Mouse (Mus musculus): ENCODE results near the gene Sh3bp5. TPM values are rescaled to one million over a fixed set of nuclear protein-coding genes. Genes with fewer than 3 reads are reported as not detected.

The Sh3bp5 gene
- polyA plus RNA-seq, 1 experiment: 10.7 TPM

DNA sequence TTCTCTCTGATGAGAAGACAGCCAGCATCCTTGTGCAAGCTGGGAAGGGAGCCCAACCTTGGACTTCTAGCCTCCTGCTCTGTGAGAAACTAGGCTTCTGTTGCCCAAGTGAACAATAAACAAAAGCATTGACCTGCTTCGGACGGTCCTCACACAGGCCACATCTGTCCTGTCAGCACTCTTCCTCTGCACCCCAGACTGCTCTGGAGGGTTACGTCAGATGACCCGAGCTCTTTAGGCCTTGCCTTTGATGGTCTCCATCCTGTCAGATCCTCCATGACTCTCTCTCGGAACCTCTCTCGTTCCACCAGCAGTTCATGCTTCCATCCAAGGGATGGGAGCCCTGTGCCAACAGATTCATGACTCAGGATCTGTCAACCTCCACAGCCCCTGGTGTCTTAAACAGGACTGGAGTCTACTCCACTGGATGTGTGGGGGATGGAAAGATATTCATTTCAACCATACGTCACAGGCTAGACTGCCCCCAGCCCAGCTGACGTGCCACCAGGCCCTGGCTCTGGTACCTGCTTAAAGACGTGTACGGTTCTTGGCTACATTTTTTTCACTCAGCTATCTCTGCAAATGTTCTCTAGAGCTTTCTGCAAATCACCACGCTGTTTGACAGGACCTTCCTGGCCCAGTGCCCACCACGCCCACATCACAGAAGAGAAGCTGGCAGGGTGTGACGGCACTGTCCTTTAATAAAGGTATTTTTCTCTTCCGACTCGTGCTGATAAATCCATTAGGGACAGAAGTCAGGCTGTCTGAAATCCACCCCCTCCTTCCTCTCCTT is 7.5 kb downstream of the Sh3bp5 start:
- WGBS: 82% methylated on average over 15 of the region's 15 CpGs
- Histone ChIP-seq H3K27ac (ENCODE audit: control insufficient read depth, insufficient read depth, low read length) (no peak overlapping the region), H3K4me1 (replicated peaks; ENCODE audit: control insufficient read depth, insufficient read depth, low read length) (peaks cover 17% of the 10 kb centered on the region), H3K27me3 (ENCODE audit: control insufficient read depth, insufficient read depth, low read length) (no peaks in the 10 kb centered on the region), H3K4me3 (ENCODE audit: control insufficient read depth, insufficient read depth, low read length) (no peak overlapping the region), H3K36me3 (ENCODE audit: control insufficient read depth, insufficient read depth, low read length) (no peaks in the 10 kb centered on the region)
- DNase-seq: no peak
- no peak for TF ChIP-seq CTCF (IDR thresholded peaks at IDR 0.05; ENCODE audit: borderline replicate concordance, control insufficient read depth, extremely low read depth, insufficient read depth, low read length, poor library complexity)

DNA sequence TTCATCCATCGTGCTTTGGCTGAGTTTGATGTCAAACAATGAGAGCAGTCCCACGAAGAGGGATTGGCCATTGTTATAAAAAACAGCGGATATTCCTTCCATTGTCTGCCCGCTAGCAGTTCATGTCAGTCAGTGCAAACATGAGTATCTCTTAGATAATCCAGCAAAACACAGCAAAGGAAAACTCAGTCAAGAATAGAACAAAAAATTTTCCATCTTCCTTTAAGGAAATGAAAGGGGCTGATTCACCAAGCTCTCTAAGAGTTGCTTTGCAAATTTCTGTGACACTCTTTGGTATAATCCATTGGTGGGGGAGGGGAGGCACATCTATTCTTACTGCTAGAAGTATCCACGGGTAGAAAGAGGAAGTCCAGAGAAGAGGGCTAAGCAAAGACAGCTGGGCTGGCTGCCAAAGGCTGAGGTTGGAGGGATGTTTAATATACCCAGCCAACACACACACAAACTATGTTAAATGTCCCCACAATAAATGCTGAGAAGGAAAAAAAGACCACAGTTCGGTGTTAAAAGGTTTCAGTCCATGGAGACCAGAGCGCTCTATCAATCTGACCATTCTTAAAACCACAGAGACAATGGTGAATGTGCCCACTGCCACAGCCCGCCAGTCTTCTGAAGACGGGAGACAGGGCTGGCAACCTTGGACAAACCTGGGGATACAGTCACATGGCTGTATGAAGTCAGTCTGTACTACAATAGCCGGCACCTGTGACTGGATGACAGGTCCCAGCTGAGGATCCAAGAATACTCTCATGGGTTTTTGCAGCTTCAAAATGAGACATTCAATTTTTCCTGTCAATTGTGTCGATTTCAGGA is 12.7 kb downstream of the Sh3bp5 start:
- no peak for DNase-seq
- 55% methylated on average over 11 of the region's 11 CpGs for WGBS
- 0 out of 2 replicates have a peak, but pooled peaks cover 4% of the 10 kb centered on the region for H3K4me1 ChIP-seq (replicated peaks; ENCODE audit: control insufficient read depth, insufficient read depth, low read length)

DNA sequence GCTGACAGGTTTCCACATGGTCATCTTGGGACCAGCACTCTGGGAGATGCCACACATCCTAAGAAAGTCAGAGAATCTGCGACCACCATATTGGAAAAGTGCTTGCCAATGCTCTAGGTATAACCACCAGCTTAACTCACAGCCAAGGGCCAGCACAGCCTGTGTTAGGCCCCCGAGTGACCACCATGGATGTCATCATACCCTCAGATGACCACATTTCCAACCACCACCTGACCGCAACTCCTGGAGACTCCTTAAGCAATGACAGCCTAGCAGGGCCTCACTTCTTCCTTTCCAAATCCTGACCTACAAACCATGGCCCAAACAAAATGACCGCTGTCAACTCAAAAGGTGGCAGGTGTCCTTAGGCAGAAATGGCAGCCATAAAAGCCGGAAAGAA is 13.5 kb downstream of the Sh3bp5 start:
- H3K36me3 ChIP-seq (ENCODE audit: control insufficient read depth, insufficient read depth, low read length): no peaks in the 10 kb centered on the region
- no peaks in the 10 kb centered on the region for H3K27me3 ChIP-seq (ENCODE audit: control insufficient read depth, insufficient read depth, low read length)
- WGBS: 97% methylated on average over 5 of the region's 5 CpGs
- TF ChIP-seq CTCF (IDR thresholded peaks at IDR 0.05; ENCODE audit: borderline replicate concordance, control insufficient read depth, extremely low read depth, insufficient read depth, low read length, poor library complexity): no peak
- no peak for TF ChIP-seq POLR2A (IDR thresholded peaks at IDR 0.05; ENCODE audit: control insufficient read depth, extremely low read depth, insufficient read depth, low read length, poor library complexity)
- DNase-seq: no peak
- H3K4me1 ChIP-seq (replicated peaks; ENCODE audit: control insufficient read depth, insufficient read depth, low read length): 0 out of 2 replicates have a peak, but pooled peaks cover 4% of the 10 kb centered on the region
- H3K4me3 ChIP-seq (ENCODE audit: control insufficient read depth, insufficient read depth, low read length): no peak overlapping the region
- 0 out of 2 replicates have a peak overlapping the region, but pooled peaks have one; percentile 20 for H3K27ac ChIP-seq (ENCODE audit: control insufficient read depth, insufficient read depth, low read length)

More for the DNA sequence above, 12.7 kb downstream of the Sh3bp5 start:
- no peaks in the 10 kb centered on the region for H3K27me3 ChIP-seq (ENCODE audit: control insufficient read depth, insufficient read depth, low read length)
- H3K27ac ChIP-seq (ENCODE audit: control insufficient read depth, insufficient read depth, low read length): no peak overlapping the region
- TF ChIP-seq POLR2A (IDR thresholded peaks at IDR 0.05; ENCODE audit: control insufficient read depth, extremely low read depth, insufficient read depth, low read length, poor library complexity) (no peak), CTCF (IDR thresholded peaks at IDR 0.05; ENCODE audit: borderline replicate concordance, control insufficient read depth, extremely low read depth, insufficient read depth, low read length, poor library complexity) (no peak)
- H3K4me3 ChIP-seq (ENCODE audit: control insufficient read depth, insufficient read depth, low read length): no peak overlapping the region
- no peaks in the 10 kb centered on the region for H3K36me3 ChIP-seq (ENCODE audit: control insufficient read depth, insufficient read depth, low read length)

- Histone ChIP-seq H3K27ac (ENCODE audit: control insufficient read depth, insufficient read depth, low read length) (no peak overlapping the region), H3K4me3 (ENCODE audit: control insufficient read depth, insufficient read depth, low read length) (no peak overlapping the region), H3K4me1 (replicated peaks; ENCODE audit: control insufficient read depth, insufficient read depth, low read length) (peaks cover 9% of the 10 kb centered on the region), H3K36me3 (ENCODE audit: control insufficient read depth, insufficient read depth, low read length) (no peaks in the 10 kb centered on the region), H3K27me3 (ENCODE audit: control insufficient read depth, insufficient read depth, low read length) (no peaks in the 10 kb centered on the region)
- 97% methylated on average over 18 of the region's 18 CpGs for WGBS
- TF ChIP-seq CTCF (IDR thresholded peaks at IDR 0.05; ENCODE audit: borderline replicate concordance, control insufficient read depth, extremely low read depth, insufficient read depth, low read length, poor library complexity): no peak
- no peak for TF ChIP-seq POLR2A (IDR thresholded peaks at IDR 0.05; ENCODE audit: control insufficient read depth, extremely low read depth, insufficient read depth, low read length, poor library complexity)
- no peak for DNase-seq
Measured at GRCm38 (mm10) chr14:31421509-31422295, 14.2 kb downstream of the Sh3bp5 start.

DNA sequence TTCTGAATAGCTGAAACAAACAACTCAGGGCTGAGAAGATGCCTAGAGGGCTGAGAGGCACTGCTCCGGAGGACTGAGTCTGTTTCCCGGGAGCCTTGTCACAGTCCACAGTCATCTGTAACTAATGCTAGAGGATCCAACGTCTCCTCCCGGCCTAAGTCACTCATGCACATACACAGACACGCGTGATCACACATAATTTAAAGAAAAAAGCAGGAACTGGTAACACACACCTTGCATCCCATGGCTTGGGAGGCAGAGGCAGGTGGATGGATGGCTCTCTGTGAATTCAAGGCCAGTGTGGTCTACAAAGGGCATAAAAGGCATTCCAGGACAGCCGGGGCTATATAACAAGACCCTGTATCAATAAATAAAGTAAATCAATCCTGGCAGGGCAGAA is 14.9 kb downstream of the Sh3bp5 start:
- Histone ChIP-seq H3K36me3 (ENCODE audit: control insufficient read depth, insufficient read depth, low read length) (no peaks in the 10 kb centered on the region), H3K27ac (ENCODE audit: control insufficient read depth, insufficient read depth, low read length) (no peak overlapping the region), H3K4me1 (replicated peaks; ENCODE audit: control insufficient read depth, insufficient read depth, low read length) (peaks cover 15% of the 10 kb centered on the region), H3K4me3 (ENCODE audit: control insufficient read depth, insufficient read depth, low read length) (no peak overlapping the region), H3K27me3 (ENCODE audit: control insufficient read depth, insufficient read depth, low read length) (no peaks in the 10 kb centered on the region)
- 92% methylated on average over 7 of the region's 7 CpGs for WGBS
- TF ChIP-seq CTCF (IDR thresholded peaks at IDR 0.05; ENCODE audit: borderline replicate concordance, control insufficient read depth, extremely low read depth, insufficient read depth, low read length, poor library complexity) (no peak), POLR2A (IDR thresholded peaks at IDR 0.05; ENCODE audit: control insufficient read depth, extremely low read depth, insufficient read depth, low read length, poor library complexity) (no peak)
- no peak for DNase-seq

DNA sequence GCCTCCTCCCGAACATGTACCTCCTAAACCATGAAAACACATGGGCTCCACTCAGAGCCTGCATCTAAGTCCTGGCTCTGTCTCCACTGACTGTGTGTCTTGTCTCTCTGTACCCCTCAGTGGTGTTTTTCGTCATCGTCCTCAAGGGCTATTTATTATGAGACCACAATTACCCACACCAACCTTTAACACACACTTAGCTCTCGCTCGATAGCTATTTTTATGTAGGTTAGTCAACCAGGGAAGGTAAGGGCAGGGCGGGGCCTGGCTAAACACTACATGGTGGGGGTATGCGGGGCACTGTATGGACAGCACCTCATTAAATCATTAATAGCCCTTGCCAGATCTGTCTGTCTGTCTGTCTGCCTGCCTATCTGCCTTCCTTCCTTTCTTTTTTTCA is 15.3 kb downstream of the Sh3bp5 start:
- DNase-seq: no peak
- 97% methylated on average over 7 of the region's 7 CpGs for WGBS
- H3K4me3 ChIP-seq (ENCODE audit: control insufficient read depth, insufficient read depth, low read length): no peak overlapping the region
- H3K27me3 ChIP-seq (ENCODE audit: control insufficient read depth, insufficient read depth, low read length): no peaks in the 10 kb centered on the region
- TF ChIP-seq CTCF (IDR thresholded peaks at IDR 0.05; ENCODE audit: borderline replicate concordance, control insufficient read depth, extremely low read depth, insufficient read depth, low read length, poor library complexity): no peak
- no peak for TF ChIP-seq POLR2A (IDR thresholded peaks at IDR 0.05; ENCODE audit: control insufficient read depth, extremely low read depth, insufficient read depth, low read length, poor library complexity)
- H3K36me3 ChIP-seq (ENCODE audit: control insufficient read depth, insufficient read depth, low read length): no peaks in the 10 kb centered on the region
- peaks cover 17% of the 10 kb centered on the region for H3K4me1 ChIP-seq (replicated peaks; ENCODE audit: control insufficient read depth, insufficient read depth, low read length)
- H3K27ac ChIP-seq (ENCODE audit: control insufficient read depth, insufficient read depth, low read length): no peak overlapping the region

Measured in thymus, adult 2 months (tissue).